Mouse (Mus musculus) testis, adult 2 months (tissue): ENCODE results near the gene Cnnm2. TPM values are rescaled to one million over a fixed set of nuclear protein-coding genes. Genes with fewer than 3 reads are reported as not detected.
"Not testable (repeated sequence)": the region's sequence is repeated elsewhere in the genome, so short reads cannot be mapped to it uniquely, and the experiment has no call there.

Experiments used
- H3K27ac ChIP-seq: fragments of 200-500 bp; 2 replicates; pipeline ENCODE4 v1.5.1; 2012; ENCODE audit warnings: low read depth, low read length; ENCODE audit not compliant: control insufficient read depth, insufficient read depth
- H3K27me3 ChIP-seq: fragments of 200-500 bp; 2 replicates; pipeline ENCODE4 v1.6.1; 2012; ENCODE audit warnings: mild to moderate bottlenecking, low read length, moderate library complexity; ENCODE audit not compliant: control insufficient read depth, insufficient read depth
- H3K36me3 ChIP-seq: fragments of 200-500 bp; 2 replicates; pipeline ENCODE4 v1.6.1; 2012; ENCODE audit warnings: mild to moderate bottlenecking, low read length; ENCODE audit not compliant: control insufficient read depth, insufficient read depth
- H3K4me1 ChIP-seq: fragments of 200-500 bp; 2 replicates; pipeline ENCODE4 v1.6.1; 2012; ENCODE audit warnings: low read length; ENCODE audit not compliant: control insufficient read depth, insufficient read depth
- H3K4me3 ChIP-seq: fragments of 200-500 bp; 2 replicates; pipeline ENCODE4 v1.5.1; 2012; ENCODE audit warnings: low read depth, mild to moderate bottlenecking, low read length, moderate library complexity, mixed read lengths; ENCODE audit not compliant: control insufficient read depth
- CTCF ChIP-seq: fragments of 200-500 bp; IDR thresholded peaks from 2 replicates; pipeline ENCODE4 v1.5.1; 2012; ENCODE audit warnings: low read depth, mild to moderate bottlenecking, inconsistent platforms, low read length, moderate library complexity; ENCODE audit not compliant: control insufficient read depth, insufficient read depth, insufficient replicate concordance
- POLR2A ChIP-seq: fragments of 200-500 bp; IDR thresholded peaks from 2 replicates; pipeline ENCODE4 v1.6.1; 2012; ENCODE audit warnings: low read depth, mild to moderate bottlenecking, inconsistent platforms, low read length, moderate library complexity; ENCODE audit not compliant: control insufficient read depth
- polyA plus RNA-seq: library from polyadenylated mRNA; depleted of rRNA; stranded (reverse); fragments of >200 nt; gene quantifications from 2 replicates; pipeline ENCODE4 v1.2.3, GENCODE M21; 2012

The Cnnm2 gene
- polyA plus RNA-seq, 1 experiment: 3.3 TPM

DNA sequence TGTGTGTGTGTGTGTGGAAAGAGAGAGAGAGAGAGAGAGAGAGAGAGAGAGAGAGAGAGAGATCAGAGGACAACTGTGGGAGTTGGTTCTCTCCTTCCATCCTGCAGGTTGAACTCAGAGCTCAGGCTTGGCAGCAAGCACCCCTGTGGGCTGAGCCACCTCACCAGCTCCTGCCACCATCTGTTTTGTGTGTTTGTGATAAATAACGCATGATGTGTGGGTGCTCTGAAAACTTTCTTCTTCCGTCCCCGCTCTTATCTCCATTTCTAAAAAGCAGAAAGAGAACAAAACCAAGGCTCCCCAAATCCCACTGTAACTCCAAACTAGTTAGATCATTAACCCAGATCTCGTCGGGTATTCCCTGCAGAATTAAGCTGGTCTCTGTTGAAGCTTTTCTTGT lies 4.7 kb downstream of the Cnnm2 start:
- H3K27me3 ChIP-seq: no peaks in the 10 kb centered on the region
- H3K27ac ChIP-seq: no peak overlapping the region
- H3K36me3 ChIP-seq: no peaks in the 10 kb centered on the region
- no peak overlapping the region for H3K4me3 ChIP-seq
- peaks cover 14% of the 10 kb centered on the region for H3K4me1 ChIP-seq
- TF ChIP-seq POLR2A (no peak), CTCF (no peak)

DNA sequence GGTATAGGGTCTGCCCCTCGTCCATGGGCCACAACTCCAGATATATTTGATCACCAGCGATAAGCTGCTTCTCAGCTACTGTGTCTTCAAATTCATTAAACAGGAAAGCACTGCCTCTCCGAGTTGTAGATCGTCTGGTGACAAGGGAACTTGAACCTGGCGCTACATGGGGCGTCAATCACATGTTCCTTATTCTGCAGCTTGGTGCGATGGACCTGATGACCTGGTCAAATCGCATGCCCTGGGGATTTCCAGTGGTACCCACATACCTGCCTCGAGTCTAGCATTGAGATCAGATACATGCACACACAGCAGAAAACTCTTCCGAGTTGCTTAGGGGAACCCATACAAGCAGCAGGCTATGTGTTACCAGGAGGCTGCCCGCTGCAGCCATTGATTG lies 8.4 kb downstream of the Cnnm2 start:
- no peaks in the 10 kb centered on the region for H3K4me1 ChIP-seq
- H3K27ac ChIP-seq: no peak overlapping the region
- TF ChIP-seq POLR2A (no peak), CTCF (no peak)
- no peak overlapping the region for H3K4me3 ChIP-seq
- no peaks in the 10 kb centered on the region for H3K36me3 ChIP-seq
- no peaks in the 10 kb centered on the region for H3K27me3 ChIP-seq

DNA sequence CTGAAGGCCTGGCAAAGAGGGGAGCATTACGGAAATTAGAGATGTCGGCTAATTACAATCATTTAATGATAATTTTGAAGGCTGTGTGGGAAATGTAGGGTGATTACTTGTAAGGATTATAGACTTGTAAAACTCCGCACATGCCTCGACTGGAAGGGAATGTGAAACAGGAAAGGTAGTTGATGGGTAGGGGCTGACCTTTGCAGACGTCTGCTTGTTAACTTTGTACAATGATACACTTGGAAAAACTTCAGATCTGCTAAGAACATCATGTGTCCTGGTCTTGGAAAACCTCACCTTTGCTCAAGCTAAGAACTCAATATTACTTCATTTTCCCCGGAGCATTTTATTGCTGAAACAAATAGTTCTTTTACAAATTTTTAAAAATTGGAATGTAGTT lies 10.4 kb downstream of the Cnnm2 start:
- Histone ChIP-seq H3K4me3 (no peak overlapping the region), H3K36me3 (no peaks in the 10 kb centered on the region), H3K4me1 (no peaks in the 10 kb centered on the region), H3K27me3 (no peaks in the 10 kb centered on the region), H3K27ac (no peak overlapping the region)
- TF ChIP-seq POLR2A (no peak), CTCF (no peak)

DNA sequence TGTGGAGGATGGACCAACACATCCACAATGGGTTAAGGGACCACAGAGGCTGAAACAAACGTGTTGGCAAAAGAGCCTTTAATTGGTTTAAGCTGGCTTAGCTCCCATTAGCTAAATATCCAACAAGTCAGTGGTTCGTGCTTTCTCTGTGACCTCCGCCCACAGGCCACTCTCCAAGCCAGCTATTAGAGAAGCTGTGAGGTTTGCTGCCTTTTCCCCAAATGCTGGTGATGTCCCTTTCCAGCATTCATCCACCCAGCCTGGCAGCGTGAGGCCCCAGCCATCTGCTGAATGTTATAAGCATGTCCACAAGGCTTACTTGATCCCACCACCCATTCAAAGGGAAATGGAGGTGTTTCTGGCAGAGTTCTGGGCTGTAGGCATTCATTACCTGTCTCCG lies 15.0 kb downstream of the Cnnm2 start:
- no peaks in the 10 kb centered on the region for H3K4me1 ChIP-seq
- no peak for TF ChIP-seq POLR2A
- no peak for TF ChIP-seq CTCF
- H3K27ac ChIP-seq: no peak overlapping the region
- H3K4me3 ChIP-seq: no peak overlapping the region
- H3K27me3 ChIP-seq: no peaks in the 10 kb centered on the region
- H3K36me3 ChIP-seq: no peaks in the 10 kb centered on the region

DNA sequence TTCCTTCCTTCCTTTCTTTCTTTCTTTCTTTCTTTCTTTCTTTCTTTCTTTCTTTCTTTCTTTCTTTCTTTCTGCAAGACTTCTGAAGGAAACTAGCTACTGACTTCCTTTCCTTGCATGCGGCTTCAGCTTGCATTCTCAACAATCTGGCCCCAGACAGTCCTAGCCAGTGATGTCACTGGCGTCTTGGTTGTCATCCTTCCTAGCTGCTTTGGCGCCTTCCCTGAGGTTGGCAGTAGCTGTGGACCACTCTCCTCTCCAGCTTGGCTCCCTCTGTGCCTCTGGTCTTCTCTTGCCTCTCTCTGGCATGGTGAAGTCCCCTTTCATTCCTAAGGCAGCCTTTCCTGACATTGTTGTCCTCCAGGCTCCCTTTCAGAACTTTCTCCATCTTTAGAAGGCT lies 15.5 kb downstream of the Cnnm2 start:
- no peak overlapping the region for H3K27ac ChIP-seq
- no peak overlapping the region for H3K4me3 ChIP-seq
- no peaks in the 10 kb centered on the region for H3K27me3 ChIP-seq
- H3K36me3 ChIP-seq: no peaks in the 10 kb centered on the region
- no peaks in the 10 kb centered on the region for H3K4me1 ChIP-seq
- TF ChIP-seq CTCF (no peak), POLR2A (no peak)

DNA sequence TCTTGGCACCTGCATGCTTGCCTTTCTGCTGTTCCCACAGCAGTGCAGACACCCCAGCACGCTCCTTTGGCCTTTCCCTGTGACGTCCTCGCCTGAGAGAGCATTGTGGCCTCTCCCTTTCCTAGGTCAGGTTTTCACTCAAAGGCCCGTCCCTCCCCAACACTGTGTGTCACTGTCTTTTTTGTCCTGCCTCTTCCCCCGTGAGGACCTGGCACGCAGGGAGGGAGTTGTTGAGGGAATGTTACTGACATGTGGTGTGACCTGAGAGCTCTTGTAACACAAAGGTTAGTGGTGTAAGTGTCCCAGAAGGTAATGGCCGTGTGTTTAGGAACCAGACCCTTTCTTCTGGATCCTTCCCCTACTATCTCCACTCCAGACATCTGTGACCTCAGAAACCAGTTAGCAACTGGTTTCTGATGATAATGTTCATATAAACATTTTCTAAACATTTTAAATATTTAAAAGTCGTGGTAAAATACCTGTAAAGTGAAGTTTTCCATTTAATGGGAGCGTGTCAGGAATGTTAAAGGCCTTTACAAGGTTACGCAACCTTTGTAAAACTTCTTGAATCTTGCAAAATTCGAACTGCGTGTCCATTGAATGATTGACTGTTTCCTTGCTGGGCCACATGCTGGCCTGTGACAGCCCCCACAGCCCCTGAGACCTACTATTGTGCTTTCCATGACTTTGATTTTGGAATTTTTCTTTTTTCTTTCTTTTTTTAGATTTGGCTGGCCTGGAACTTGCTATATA lies 16.7 kb downstream of the Cnnm2 start:
- Histone ChIP-seq H3K36me3 (no peaks in the 10 kb centered on the region), H3K4me1 (no peaks in the 10 kb centered on the region), H3K27ac (no peak overlapping the region), H3K27me3 (no peaks in the 10 kb centered on the region), H3K4me3 (no peak overlapping the region)
- TF ChIP-seq POLR2A (no peak), CTCF (no peak)

DNA sequence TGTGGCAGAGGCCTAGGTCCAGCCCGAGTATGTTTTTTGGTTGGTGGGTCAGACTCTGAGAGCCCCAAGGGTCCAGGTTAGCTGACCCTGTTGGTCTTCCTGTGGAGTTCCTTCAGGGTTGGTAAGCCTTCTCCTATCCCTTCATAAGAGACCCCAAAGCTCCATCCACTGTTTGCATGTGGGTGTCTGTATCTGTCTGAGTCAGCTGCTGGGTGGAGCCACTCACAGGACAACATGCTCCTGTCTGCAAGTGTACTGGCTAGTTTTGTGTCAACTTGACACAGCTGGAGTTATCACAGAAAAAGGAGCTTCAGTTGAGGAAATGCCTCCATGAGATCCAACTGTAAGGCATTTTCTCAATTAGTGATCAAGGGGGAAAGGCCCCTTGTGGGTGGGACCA lies 17.7 kb downstream of the Cnnm2 start:
- H3K36me3 ChIP-seq, H3K4me1 ChIP-seq, H3K27me3 ChIP-seq, H3K27ac ChIP-seq, H3K4me3 ChIP-seq: not testable (repeated sequence)

DNA sequence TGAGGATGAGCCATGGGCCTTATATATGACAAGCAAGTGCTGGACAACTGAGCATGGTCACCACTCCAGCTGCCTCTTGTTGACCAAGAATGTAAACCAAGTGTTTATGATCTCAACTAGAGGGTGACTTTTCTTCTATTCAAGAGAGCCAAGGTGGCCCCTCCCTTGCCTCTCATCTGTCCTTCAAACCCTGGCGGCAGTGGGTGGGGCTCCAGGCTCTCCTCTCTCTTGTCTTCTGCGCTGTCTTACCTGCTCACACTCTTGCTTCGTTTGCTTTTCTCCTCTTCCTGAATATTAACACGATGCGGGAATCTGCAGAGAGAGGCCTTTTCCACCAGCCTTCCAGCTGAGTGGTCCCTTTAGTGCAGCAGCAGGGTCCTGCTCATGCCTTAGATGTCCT lies 22.6 kb downstream of the Cnnm2 start:
- no peaks in the 10 kb centered on the region for H3K27me3 ChIP-seq
- no peak overlapping the region for H3K4me3 ChIP-seq
- no peak for TF ChIP-seq POLR2A
- no peak for TF ChIP-seq CTCF
- H3K27ac ChIP-seq: no peak overlapping the region
- H3K4me1 ChIP-seq: no peaks in the 10 kb centered on the region
- H3K36me3 ChIP-seq: no peaks in the 10 kb centered on the region
